Mouse (Mus musculus) right cerebral cortex, adult 18-20 months (tissue): ENCODE results near the gene Gstp2.

ENCODE experiments used
- DNase-seq: peaks from one replicate; pipeline ENCODE4 v3.0.0; 2022; ENCODE audit warnings: mixed read lengths

The Gstp2 gene

GRCm38 (mm10) chr19:4003641-4004040 is 42.2 kb downstream of the Gstp2 start:
- no peak for DNase-seq

GRCm38 (mm10) chr19:4003112-4003511 is 42.7 kb downstream of the Gstp2 start, which contains the start of gene Doc2g:
Doc2g (plus strand) TSS chr19:4003313.
- no peak for DNase-seq

- DNase-seq: no peak
Measured at GRCm38 (mm10) chr19:4001752-4002151, 44.1 kb downstream of the Gstp2 start.

GRCm38 (mm10) chr19:4000949-4001525 is 44.8 kb downstream of the Gstp2 start:
- no peak for DNase-seq

- DNase-seq: peak; percentile 96
Measured at GRCm38 (mm10) chr19:4000119-4000900, 45.5 kb downstream of the Gstp2 start, which contains the start of the genes Nudt8 and Gm49405. Nudt8 (plus strand) TSS chr19:4000580. Gm49405 (plus strand) TSS chr19:4000626.

GRCm38 (mm10) chr19:3999121-3999730 is 46.6 kb downstream of the Gstp2 start:
- no peak for DNase-seq

- DNase-seq: no peak
Measured at GRCm38 (mm10) chr19:3998335-3998734, 47.5 kb downstream of the Gstp2 start.

- no peak for DNase-seq
Measured at GRCm38 (mm10) chr19:3997231-3997630, 48.6 kb downstream of the Gstp2 start.

GRCm38 (mm10) chr19:3996747-3997146 is 49.1 kb downstream of the Gstp2 start:
- DNase-seq: no peak

GRCm38 (mm10) chr19:3996106-3996505 is 49.7 kb downstream of the Gstp2 start:
- DNase-seq: no peak

- no peak for DNase-seq
Measured at GRCm38 (mm10) chr19:3995505-3995904, 50.3 kb downstream of the Gstp2 start.

GRCm38 (mm10) chr19:3994932-3995331 is 50.9 kb downstream of the Gstp2 start:
- DNase-seq: no peak

- no peak for DNase-seq
Measured at GRCm38 (mm10) chr19:3992416-3992815, 53.4 kb downstream of the Gstp2 start, which contains the start of gene Tbx10. Tbx10 (plus strand) TSS chr19:3992752.

GRCm38 (mm10) chr19:3991966-3992365 is 53.9 kb downstream of the Gstp2 start:
- DNase-seq: no peak

GRCm38 (mm10) chr19:3991562-3991961 is 54.3 kb downstream of the Gstp2 start:
- DNase-seq: no peak

GRCm38 (mm10) chr19:3990804-3991203 is 55.0 kb downstream of the Gstp2 start:
- no peak for DNase-seq
